Mouse (Mus musculus): ENCODE measurements around the gene U90926.
A peak's percentile ranks its signal among the peaks of the same experiment; 100 is the strongest.

The U90926 gene

GRCm38 (mm10) chr5:92215308-92215707 lies at the start of gene U90926:
U90926 (minus strand) TSS chr5:92215408.
- no peak for DNase-seq

- DNase-seq: peak; percentile 35
Measured at GRCm38 (mm10) chr5:92263761-92264359, 48.7 kb upstream of the U90926 start.

GRCm38 (mm10) chr5:92262646-92263045 lies 47.4 kb upstream of the U90926 start:
- no peak for DNase-seq

GRCm38 (mm10) chr5:92256218-92256617 lies 41.0 kb upstream of the U90926 start, which contains the start of gene Ppef2:
Ppef2 (minus strand) TSS chr5:92256278.
- peak; percentile 36 for DNase-seq

GRCm38 (mm10) chr5:92254476-92254875 lies 39.3 kb upstream of the U90926 start:
- no peak for DNase-seq

- DNase-seq: peak; percentile 19
Measured at GRCm38 (mm10) chr5:92252797-92253343, 37.7 kb upstream of the U90926 start.

GRCm38 (mm10) chr5:92252031-92252430 lies 36.8 kb upstream of the U90926 start:
- DNase-seq: no peak

GRCm38 (mm10) chr5:92248614-92249013 lies 33.4 kb upstream of the U90926 start:
- DNase-seq: no peak

- DNase-seq: no peak
Measured at GRCm38 (mm10) chr5:92245483-92245882, 30.3 kb upstream of the U90926 start.

GRCm38 (mm10) chr5:92244900-92245299 lies 29.7 kb upstream of the U90926 start:
- DNase-seq: no peak

GRCm38 (mm10) chr5:92240769-92241168 lies 25.6 kb upstream of the U90926 start:
- DNase-seq: no peak

GRCm38 (mm10) chr5:92239333-92240232 lies 24.4 kb upstream of the U90926 start:
- DNase-seq: peak; percentile 84

- DNase-seq: no peak
Measured at GRCm38 (mm10) chr5:92234939-92235557, 19.8 kb upstream of the U90926 start.

GRCm38 (mm10) chr5:92233366-92233765 lies 18.2 kb upstream of the U90926 start:
- DNase-seq: no peak

GRCm38 (mm10) chr5:92231836-92232235 lies 16.6 kb upstream of the U90926 start:
- DNase-seq: no peak

- DNase-seq: no peak
Measured at GRCm38 (mm10) chr5:92230306-92230705, 15.1 kb upstream of the U90926 start.

GRCm38 (mm10) chr5:92229514-92229913 lies 14.3 kb upstream of the U90926 start:
- DNase-seq: no peak

- no peak for DNase-seq
Measured at GRCm38 (mm10) chr5:92228776-92229175, 13.6 kb upstream of the U90926 start.

- no peak for DNase-seq
Measured at GRCm38 (mm10) chr5:92227782-92228181, 12.6 kb upstream of the U90926 start.

GRCm38 (mm10) chr5:92220287-92220902 lies 5.2 kb upstream of the U90926 start:
- DNase-seq: no peak

- DNase-seq: no peak
Measured at GRCm38 (mm10) chr5:92219826-92220225, 4.6 kb upstream of the U90926 start.

GRCm38 (mm10) chr5:92218915-92219793 lies 3.9 kb upstream of the U90926 start:
- no peak for DNase-seq
